8 mouse cellular contexts compared by ENCODE assay signal in genomic region chr2:121957216-121957792, GRCm38 (mm10). TPM values are rescaled to one million over a fixed set of nuclear protein-coding genes. Genes with fewer than 3 reads are reported as not detected.
A peak's percentile ranks its signal among the peaks of the same experiment; 100 is the strongest.
DNase-seq lines count a peak whose midpoint lies in the region; ATAC-seq and TF ChIP-seq lines count a peak whose summit lies in the region.

No protein-coding gene starts in this region.

- WGBS in heart, embryonic 11.5 days (ENCODE audit: insufficient replicate concordance), result 5% methylated on average over 8 of the region's 8 CpGs
- 11% methylated on average over 8 of the region's 8 CpGs for WGBS in forebrain, embryonic 13.5 days
- 4% methylated on average over 8 of the region's 8 CpGs for WGBS in liver, embryonic 16.5 days (ENCODE audit: insufficient replicate concordance)

- no peaks in the 10 kb centered on the region for H3K27me3 ChIP-seq in heart, embryonic 11.5 days (ENCODE audit: control insufficient read depth, insufficient read depth, low read length)
- no peaks in the 10 kb centered on the region for H3K27me3 ChIP-seq in ES-Bruce4 (ENCODE audit: control insufficient read depth, insufficient read depth, low read length, poor library complexity, severe bottlenecking)
- H3K27me3 ChIP-seq in forebrain, embryonic 13.5 days, result no peaks in the 10 kb centered on the region
- no peaks in the 10 kb centered on the region for H3K27me3 ChIP-seq in liver, embryonic 16.5 days (ENCODE audit: control insufficient read depth, insufficient read depth, low read depth, low read length)

- no peak for TF ChIP-seq EP300 in ES-Bruce4 (IDR thresholded peaks at IDR 0.05; ENCODE audit: insufficient read depth, low read depth, low read length)

- TF ChIP-seq POLR2A in ES-Bruce4 (IDR thresholded peaks at IDR 0.05; ENCODE audit: insufficient read depth, low read length), result no peak

- H3K4me2 ChIP-seq in heart, embryonic 11.5 days, result peak overlapping the region; percentile 68
- peak overlapping the region; percentile 85 for H3K4me2 ChIP-seq in forebrain, embryonic 13.5 days
- peak overlapping the region; percentile 88 for H3K4me2 ChIP-seq in liver, embryonic 16.5 days (ENCODE audit: low read depth, low read length)

- TF ChIP-seq CTCF in ES-Bruce4 (IDR thresholded peaks at IDR 0.05; ENCODE audit: low read depth, low read length), result no peak

- H3K9ac ChIP-seq in heart, embryonic 11.5 days (ENCODE audit: low read depth, low read length), result peak overlapping the region; percentile 99
- H3K9ac ChIP-seq in ES-Bruce4 (ENCODE audit: low read depth, poor library complexity, severe bottlenecking), result peak overlapping the region; percentile 70
- peak overlapping the region; percentile 97 for H3K9ac ChIP-seq in forebrain, embryonic 13.5 days
- peak overlapping the region; percentile 87 for H3K9ac ChIP-seq in liver, embryonic 16.5 days (ENCODE audit: low read depth, low read length)

- H3K4me1 ChIP-seq in heart, embryonic 11.5 days (ENCODE audit: control insufficient read depth, insufficient read depth, low read length), result peaks cover 6% of the 10 kb centered on the region
- H3K4me1 ChIP-seq in ES-Bruce4 (ENCODE audit: control insufficient read depth, insufficient read depth, low read length), result no peaks in the 10 kb centered on the region
- H3K4me1 ChIP-seq in forebrain, embryonic 13.5 days, result peaks cover 25% of the 10 kb centered on the region
- peaks cover 13% of the 10 kb centered on the region for H3K4me1 ChIP-seq in liver, embryonic 16.5 days (ENCODE audit: control insufficient read depth, low read depth, low read length)

- ATAC-seq in heart, embryonic 11.5 days (replicated peaks; ENCODE audit: insufficient number of reproducible peaks, low FRiP score, low TSS enrichment), result no peak
- ATAC-seq in forebrain, embryonic 13.5 days, result no peak
- ATAC-seq in liver, embryonic 16.5 days (ENCODE audit: low read depth), result no peak

- no peaks in the 10 kb centered on the region for H3K9me3 ChIP-seq in heart, embryonic 11.5 days (replicated peaks; ENCODE audit: control insufficient read depth, low read length)
- H3K9me3 ChIP-seq in ES-Bruce4 (replicated peaks; ENCODE audit: control insufficient read depth, insufficient read depth, low read length, poor library complexity, severe bottlenecking), result no peaks in the 10 kb centered on the region
- H3K9me3 ChIP-seq in forebrain, embryonic 13.5 days (replicated peaks), result no peaks in the 10 kb centered on the region
- H3K9me3 ChIP-seq in liver, embryonic 16.5 days (replicated peaks; ENCODE audit: control insufficient read depth, low read length), result no peaks in the 10 kb centered on the region

- H3K4me3 ChIP-seq in heart, embryonic 11.5 days (ENCODE audit: low read depth, low read length), result peak overlapping the region; percentile 98
- peak overlapping the region; percentile 92 for H3K4me3 ChIP-seq in ES-Bruce4 (ENCODE audit: low read depth, low read length)
- peak overlapping the region; percentile 97 for H3K4me3 ChIP-seq in forebrain, embryonic 13.5 days
- peak overlapping the region; percentile 84 for H3K4me3 ChIP-seq in liver, embryonic 16.5 days (ENCODE audit: low read depth, low read length)

- DNase-seq in heart, adult 9 months (ENCODE audit: low spot score in 2 of 2), result no peak
- DNase-seq in ovary, adult 18-20 months (ENCODE audit: low spot score), result no peak
- no peak for DNase-seq in B cell, adult 2 months
- no peak for DNase-seq in adrenal gland, postnatal 14 days

- no peak overlapping the region for H3K27ac ChIP-seq in heart, embryonic 11.5 days (ENCODE audit: low read depth, low read length)
- H3K27ac ChIP-seq in ES-Bruce4 (ENCODE audit: insufficient read depth, low read length), result no peak overlapping the region
- H3K27ac ChIP-seq in forebrain, embryonic 13.5 days, result no peak overlapping the region
- H3K27ac ChIP-seq in liver, embryonic 16.5 days (ENCODE audit: low read length), result no peak overlapping the region; the same call in 1 of the 2 replicates

- H3K36me3 ChIP-seq in heart, embryonic 11.5 days (ENCODE audit: control insufficient read depth, insufficient read depth, low read length), result no peaks in the 10 kb centered on the region; the same call in 1 of the 2 replicates
- H3K36me3 ChIP-seq in ES-Bruce4 (ENCODE audit: control insufficient read depth, insufficient read depth, low read length, poor library complexity, severe bottlenecking), result peaks cover 10% of the 10 kb centered on the region
- peaks cover 14% of the 10 kb centered on the region for H3K36me3 ChIP-seq in forebrain, embryonic 13.5 days (ENCODE audit: poor library complexity, severe bottlenecking)
- peaks cover 3% of the 10 kb centered on the region for H3K36me3 ChIP-seq in liver, embryonic 16.5 days (ENCODE audit: control insufficient read depth, insufficient read depth)

RNA-seq across cellular contexts. Expression of gene Mageb3, which starts 1.4 kb away (rescaled TPM):
- polyA plus RNA-seq in heart, embryonic 11.5 days (2014; fragmentation: Nextera tagmentation; extraction: Ambion mirVana), result 0.09 TPM in 1 of 2 replicates, not detected in the other
- not detected in 2 replicates for polyA plus RNA-seq in ES-Bruce4 (2011; ENCODE audit: insufficient read depth, insufficient read length, low read depth, missing spikeins)
- polyA plus RNA-seq in forebrain, embryonic 13.5 days (2015; fragmentation: Nextera tagmentation; extraction: Ambion mirVana), result 0.77 and 0.79 TPM in 2 replicates
- 0.05 TPM in 1 of 2 replicates, not detected in the other for polyA plus RNA-seq in liver, embryonic 16.5 days (2015; fragmentation: Nextera tagmentation; extraction: Ambion mirVana)
- not detected in 2 replicates for total RNA-seq in adrenal gland, postnatal 14 days (2021)

RNA-seq across cellular contexts. Expression of gene Ctdspl2, which starts 1.5 kb away (rescaled TPM):
- 40.8 and 43.9 TPM in 2 replicates for polyA plus RNA-seq in heart, embryonic 11.5 days (2014; fragmentation: Nextera tagmentation; extraction: Ambion mirVana)
- 73.4 and 74.4 TPM in 2 replicates for polyA plus RNA-seq in ES-Bruce4 (2011; ENCODE audit: insufficient read depth, insufficient read length, low read depth, missing spikeins)
- 55.7 and 59.9 TPM in 2 replicates for polyA plus RNA-seq in forebrain, embryonic 13.5 days (2015; fragmentation: Nextera tagmentation; extraction: Ambion mirVana)
- polyA plus RNA-seq in liver, embryonic 16.5 days (2015; fragmentation: Nextera tagmentation; extraction: Ambion mirVana), result 15.9 and 16.9 TPM in 2 replicates
- 34.6 and 35.6 TPM in 2 replicates for total RNA-seq in adrenal gland, postnatal 14 days (2021)
